Mouse (Mus musculus) cerebellum, adult 18-20 months (tissue): ENCODE results near the gene Ercc8.

ENCODE experiments used
- DNase-seq, 2 experiments: peaks; one replicate each; pipeline ENCODE4 v3.0.0; 2021

Ercc8 gene

GRCm38 (mm10) chr13:108158465-108159240, at the start of gene Ercc8, which contains the start of gene Ndufaf2:
Gene Ercc8 (plus strand): TSS chr13:108158731.
Gene Ndufaf2 (minus strand): TSS chr13:108158623.
- DNase-seq: peak; percentile 94 to 98

GRCm38 (mm10) chr13:108110929-108111328, 47.6 kb upstream of the Ercc8 start:
- no peak for DNase-seq

- DNase-seq: no peak
Measured at GRCm38 (mm10) chr13:108113536-108113935, 45.0 kb upstream of the Ercc8 start.

GRCm38 (mm10) chr13:108114257-108114656, 44.3 kb upstream of the Ercc8 start:
- DNase-seq: no peak

- no peak for DNase-seq
Measured at GRCm38 (mm10) chr13:108117654-108118053, 40.9 kb upstream of the Ercc8 start.

GRCm38 (mm10) chr13:108118188-108118587, 40.3 kb upstream of the Ercc8 start:
- DNase-seq: peak in 1 of 2 experiments; percentile 18

- no peak for DNase-seq
Measured at GRCm38 (mm10) chr13:108119411-108120310, 38.9 kb upstream of the Ercc8 start.

- no peak for DNase-seq
Measured at GRCm38 (mm10) chr13:108123109-108123723, 35.3 kb upstream of the Ercc8 start.

GRCm38 (mm10) chr13:108124096-108124495, 34.4 kb upstream of the Ercc8 start:
- DNase-seq: no peak

- no peak for DNase-seq
Measured at GRCm38 (mm10) chr13:108126246-108126645, 32.3 kb upstream of the Ercc8 start.

- DNase-seq: peak; percentile 23 to 35
Measured at GRCm38 (mm10) chr13:108127130-108127529, 31.4 kb upstream of the Ercc8 start.

- DNase-seq: no peak
Measured at GRCm38 (mm10) chr13:108127883-108128282, 30.6 kb upstream of the Ercc8 start.

- no peak for DNase-seq
Measured at GRCm38 (mm10) chr13:108129070-108129469, 29.5 kb upstream of the Ercc8 start.

- no peak for DNase-seq
Measured at GRCm38 (mm10) chr13:108130737-108131136, 27.8 kb upstream of the Ercc8 start.

- no peak for DNase-seq
Measured at GRCm38 (mm10) chr13:108132031-108132819, 26.3 kb upstream of the Ercc8 start.

- no peak for DNase-seq
Measured at GRCm38 (mm10) chr13:108135617-108136016, 22.9 kb upstream of the Ercc8 start.

- no peak for DNase-seq
Measured at GRCm38 (mm10) chr13:108138403-108138977, 20.0 kb upstream of the Ercc8 start.

- no peak for DNase-seq
Measured at GRCm38 (mm10) chr13:108144086-108144485, 14.4 kb upstream of the Ercc8 start.

GRCm38 (mm10) chr13:108151782-108152181, 6.7 kb upstream of the Ercc8 start:
- no peak for DNase-seq

GRCm38 (mm10) chr13:108152650-108153372, 5.7 kb upstream of the Ercc8 start:
- peak; percentile 52 to 70 for DNase-seq

- no peak for DNase-seq
Measured at GRCm38 (mm10) chr13:108157156-108157555, 1.4 kb upstream of the Ercc8 start.
